Mouse (Mus musculus): Measurements from ENCODE around the gene Il6ra. TPM values are rescaled to one million over a fixed set of nuclear protein-coding genes. Genes with fewer than 3 reads are reported as not detected.

The Il6ra gene
- polyA plus RNA-seq, 1 experiment, result 3.7 TPM

GRCm38 (mm10) chr3:89858123-89858522 is 54.9 kb downstream of the Il6ra start:
- Histone ChIP-seq H3K4me1 (ENCODE audit: control insufficient read depth, insufficient read depth, insufficient read length, low read length) (peaks cover 4% of the 10 kb centered on the region; the same call in 1 of the 2 replicates), H3K27ac (ENCODE audit: insufficient read depth, low read depth, low read length) (no peak overlapping the region), H3K4me3 (ENCODE audit: low read depth, low read length) (no peak overlapping the region), H3K36me3 (ENCODE audit: control insufficient read depth, insufficient read depth, low read length) (no peaks in the 10 kb centered on the region), H3K27me3 (ENCODE audit: control insufficient read depth, insufficient read depth, low read length) (no peaks in the 10 kb centered on the region)
- 9% methylated on average over 4 of the region's 4 CpGs for WGBS
- TF ChIP-seq POLR2A (IDR thresholded peaks at IDR 0.05; ENCODE audit: low read depth, low read length), result no peak
- TF ChIP-seq CTCF (IDR thresholded peaks at IDR 0.05; ENCODE audit: extremely low read depth, insufficient read length, insufficient replicate concordance, low read depth, low read length), result no peak

GRCm38 (mm10) chr3:89857353-89857752 is 55.6 kb downstream of the Il6ra start:
- no peak for TF ChIP-seq POLR2A (IDR thresholded peaks at IDR 0.05; ENCODE audit: low read depth, low read length)
- TF ChIP-seq CTCF (IDR thresholded peaks at IDR 0.05; ENCODE audit: extremely low read depth, insufficient read length, insufficient replicate concordance, low read depth, low read length), result 0 out of 2 replicates have a peak, but pooled peaks have one; percentile 38
- no peak overlapping the region for H3K27ac ChIP-seq (ENCODE audit: insufficient read depth, low read depth, low read length)
- H3K4me1 ChIP-seq (ENCODE audit: control insufficient read depth, insufficient read depth, insufficient read length, low read length), result peaks cover 4% of the 10 kb centered on the region; the same call in 1 of the 2 replicates
- H3K27me3 ChIP-seq (ENCODE audit: control insufficient read depth, insufficient read depth, low read length), result no peaks in the 10 kb centered on the region
- no peaks in the 10 kb centered on the region for H3K36me3 ChIP-seq (ENCODE audit: control insufficient read depth, insufficient read depth, low read length)
- WGBS, result 89% methylated on average over 3 of the region's 3 CpGs
- H3K4me3 ChIP-seq (ENCODE audit: low read depth, low read length), result no peak overlapping the region

- TF ChIP-seq CTCF (IDR thresholded peaks at IDR 0.05; ENCODE audit: extremely low read depth, insufficient read length, insufficient replicate concordance, low read depth, low read length) (no peak), POLR2A (IDR thresholded peaks at IDR 0.05; ENCODE audit: low read depth, low read length) (no peak)
- no peak overlapping the region for H3K4me3 ChIP-seq (ENCODE audit: low read depth, low read length)
- whole genome bisulfite sequencing, result 66% methylated on average over 5 of the region's 5 CpGs
Measured at GRCm38 (mm10) chr3:89853752-89854151, 59.2 kb downstream of the Il6ra start.

GRCm38 (mm10) chr3:89848083-89848482 is 64.9 kb downstream of the Il6ra start:
- no peaks in the 10 kb centered on the region for H3K36me3 ChIP-seq (ENCODE audit: control insufficient read depth, insufficient read depth, low read length)
- no peak overlapping the region for H3K4me3 ChIP-seq (ENCODE audit: low read depth, low read length)
- H3K27ac ChIP-seq (ENCODE audit: insufficient read depth, low read depth, low read length), result 0 out of 2 replicates have a peak overlapping the region, but pooled peaks have one; percentile 3
- H3K4me1 ChIP-seq (ENCODE audit: control insufficient read depth, insufficient read depth, insufficient read length, low read length), result no peaks in the 10 kb centered on the region
- no peak for TF ChIP-seq CTCF (IDR thresholded peaks at IDR 0.05; ENCODE audit: extremely low read depth, insufficient read length, insufficient replicate concordance, low read depth, low read length)
- TF ChIP-seq POLR2A (IDR thresholded peaks at IDR 0.05; ENCODE audit: low read depth, low read length), result no peak
- 81% methylated on average over 6 of the region's 6 CpGs for WGBS
- no peaks in the 10 kb centered on the region for H3K27me3 ChIP-seq (ENCODE audit: control insufficient read depth, insufficient read depth, low read length)

More at GRCm38 (mm10) chr3:89853752-89854151, 59.2 kb downstream of the Il6ra start:
- Histone ChIP-seq H3K27me3 (ENCODE audit: control insufficient read depth, insufficient read depth, low read length) (no peaks in the 10 kb centered on the region), H3K4me1 (ENCODE audit: control insufficient read depth, insufficient read depth, insufficient read length, low read length) (no peaks in the 10 kb centered on the region), H3K27ac (ENCODE audit: insufficient read depth, low read depth, low read length) (no peak overlapping the region), H3K36me3 (ENCODE audit: control insufficient read depth, insufficient read depth, low read length) (no peaks in the 10 kb centered on the region)

GRCm38 (mm10) chr3:89847596-89847995 is 65.4 kb downstream of the Il6ra start:
- WGBS, result 73% methylated on average over 6 of the region's 6 CpGs
- Histone ChIP-seq H3K27ac (ENCODE audit: insufficient read depth, low read depth, low read length) (0 out of 2 replicates have a peak overlapping the region, but pooled peaks have one; percentile 3), H3K27me3 (ENCODE audit: control insufficient read depth, insufficient read depth, low read length) (no peaks in the 10 kb centered on the region), H3K36me3 (ENCODE audit: control insufficient read depth, insufficient read depth, low read length) (no peaks in the 10 kb centered on the region), H3K4me1 (ENCODE audit: control insufficient read depth, insufficient read depth, insufficient read length, low read length) (no peaks in the 10 kb centered on the region), H3K4me3 (ENCODE audit: low read depth, low read length) (no peak overlapping the region)
- TF ChIP-seq CTCF (IDR thresholded peaks at IDR 0.05; ENCODE audit: extremely low read depth, insufficient read length, insufficient replicate concordance, low read depth, low read length) (no peak), POLR2A (IDR thresholded peaks at IDR 0.05; ENCODE audit: low read depth, low read length) (no peak)

GRCm38 (mm10) chr3:89847126-89847525 is 65.9 kb downstream of the Il6ra start:
- Histone ChIP-seq H3K4me1 (ENCODE audit: control insufficient read depth, insufficient read depth, insufficient read length, low read length) (no peaks in the 10 kb centered on the region), H3K27ac (ENCODE audit: insufficient read depth, low read depth, low read length) (no peak overlapping the region), H3K4me3 (ENCODE audit: low read depth, low read length) (no peak overlapping the region), H3K36me3 (ENCODE audit: control insufficient read depth, insufficient read depth, low read length) (no peaks in the 10 kb centered on the region), H3K27me3 (ENCODE audit: control insufficient read depth, insufficient read depth, low read length) (no peaks in the 10 kb centered on the region)
- TF ChIP-seq POLR2A (IDR thresholded peaks at IDR 0.05; ENCODE audit: low read depth, low read length) (no peak), CTCF (IDR thresholded peaks at IDR 0.05; ENCODE audit: extremely low read depth, insufficient read length, insufficient replicate concordance, low read depth, low read length) (no peak)
- 77% methylated on average over 3 of the region's 3 CpGs for WGBS

- Histone ChIP-seq H3K27ac (ENCODE audit: insufficient read depth, low read depth, low read length) (no peak overlapping the region), H3K36me3 (ENCODE audit: control insufficient read depth, insufficient read depth, low read length) (no peaks in the 10 kb centered on the region), H3K27me3 (ENCODE audit: control insufficient read depth, insufficient read depth, low read length) (no peaks in the 10 kb centered on the region), H3K4me3 (ENCODE audit: low read depth, low read length) (no peak overlapping the region), H3K4me1 (ENCODE audit: control insufficient read depth, insufficient read depth, insufficient read length, low read length) (no peaks in the 10 kb centered on the region)
- no peak for TF ChIP-seq POLR2A (IDR thresholded peaks at IDR 0.05; ENCODE audit: low read depth, low read length)
- TF ChIP-seq CTCF (IDR thresholded peaks at IDR 0.05; ENCODE audit: extremely low read depth, insufficient read length, insufficient replicate concordance, low read depth, low read length), result no peak
- 71% methylated on average over 9 of the region's 9 CpGs for WGBS
Measured at GRCm38 (mm10) chr3:89845814-89846213, 67.2 kb downstream of the Il6ra start.

Measured in small intestine, adult 2 months (tissue).